Mouse (Mus musculus) limb, embryonic 11.5 days (tissue): ENCODE results near the gene C130074G19Rik. TPM values are rescaled to one million over a fixed set of nuclear protein-coding genes. Genes with fewer than 3 reads are reported as not detected.

Experiments used
- ATAC-seq: fragments of 200-750 bp; cut with Nextera tagmentation; 2 replicates; pipeline ENCODE4 v1.8.0; 2017; ENCODE audit warnings: low read depth; ENCODE audit not compliant: insufficient number of reproducible peaks, low FRiP score, low TSS enrichment
- DNase-seq: peaks from one replicate; pipeline ENCODE4 v3.0.0-alpha.2; 2015; ENCODE audit warnings: low spot score
- H3K27ac ChIP-seq: fragments of 300-500 bp; sonication (generic); replicated peaks from 2 replicates; pipeline ENCODE4 v1.5.1; 2014; ENCODE audit warnings: low read depth, mild to moderate bottlenecking, low read length
- H3K27me3 ChIP-seq: fragments of 300-500 bp; sonication (generic); 2 replicates; pipeline ENCODE4 v1.6.1; 2014; ENCODE audit warnings: mild to moderate bottlenecking, low read length, mixed read lengths; ENCODE audit not compliant: control insufficient read depth, insufficient read depth
- H3K36me3 ChIP-seq: fragments of 300-500 bp; sonication (generic); 2 replicates; pipeline ENCODE4 v1.6.1; 2014; ENCODE audit warnings: mild to moderate bottlenecking, low read length, moderate library complexity, mixed read lengths; ENCODE audit not compliant: control insufficient read depth, insufficient read depth
- H3K4me1 ChIP-seq: fragments of 300-500 bp; sonication (generic); 2 replicates; pipeline ENCODE4 v1.6.1; 2014; ENCODE audit warnings: low read length, mixed read lengths; ENCODE audit not compliant: control insufficient read depth, insufficient read depth
- H3K4me2 ChIP-seq: fragments of 300-500 bp; sonication (generic); 2 replicates; pipeline ENCODE4 v1.6.1; 2014; ENCODE audit warnings: low read depth, mild to moderate bottlenecking, moderate library complexity; ENCODE audit not compliant: severe bottlenecking
- H3K4me3 ChIP-seq: fragments of 300-500 bp; sonication (generic); 2 replicates; pipeline ENCODE4 v1.5.1; 2014; ENCODE audit warnings: low read depth, low read length
- H3K9ac ChIP-seq: fragments of 300-500 bp; sonication (generic); 2 replicates; pipeline ENCODE4 v1.6.1; 2014; ENCODE audit warnings: mild to moderate bottlenecking, low read length
- H3K9me3 ChIP-seq: fragments of 300-500 bp; sonication (generic); 2 replicates; pipeline ENCODE4 v1.6.1; 2016; ENCODE audit warnings: low read length; ENCODE audit not compliant: control insufficient read depth
- WGBS: fragments of 180-500 bp; shearing (Covaris S2); extraction: QIAGEN DNeasy Blood & Tissue Kit; methylation state at CpG from one replicate; pipeline ENCODE4 v1.1.7; 2014; 5-methylcytosine and 5-hydroxymethylcytosine counted together
- polyA plus RNA-seq: library from polyadenylated mRNA; unstranded; fragments of >200 nt; fragmentation: Nextera tagmentation; extraction: Ambion mirVana; gene quantifications from 2 replicates; pipeline ENCODE4 v1.2.1, GENCODE M21; 2014

Gene C130074G19Rik
- polyA plus RNA-seq, result 0.62 and 0.99 TPM in 2 replicates

DNA sequence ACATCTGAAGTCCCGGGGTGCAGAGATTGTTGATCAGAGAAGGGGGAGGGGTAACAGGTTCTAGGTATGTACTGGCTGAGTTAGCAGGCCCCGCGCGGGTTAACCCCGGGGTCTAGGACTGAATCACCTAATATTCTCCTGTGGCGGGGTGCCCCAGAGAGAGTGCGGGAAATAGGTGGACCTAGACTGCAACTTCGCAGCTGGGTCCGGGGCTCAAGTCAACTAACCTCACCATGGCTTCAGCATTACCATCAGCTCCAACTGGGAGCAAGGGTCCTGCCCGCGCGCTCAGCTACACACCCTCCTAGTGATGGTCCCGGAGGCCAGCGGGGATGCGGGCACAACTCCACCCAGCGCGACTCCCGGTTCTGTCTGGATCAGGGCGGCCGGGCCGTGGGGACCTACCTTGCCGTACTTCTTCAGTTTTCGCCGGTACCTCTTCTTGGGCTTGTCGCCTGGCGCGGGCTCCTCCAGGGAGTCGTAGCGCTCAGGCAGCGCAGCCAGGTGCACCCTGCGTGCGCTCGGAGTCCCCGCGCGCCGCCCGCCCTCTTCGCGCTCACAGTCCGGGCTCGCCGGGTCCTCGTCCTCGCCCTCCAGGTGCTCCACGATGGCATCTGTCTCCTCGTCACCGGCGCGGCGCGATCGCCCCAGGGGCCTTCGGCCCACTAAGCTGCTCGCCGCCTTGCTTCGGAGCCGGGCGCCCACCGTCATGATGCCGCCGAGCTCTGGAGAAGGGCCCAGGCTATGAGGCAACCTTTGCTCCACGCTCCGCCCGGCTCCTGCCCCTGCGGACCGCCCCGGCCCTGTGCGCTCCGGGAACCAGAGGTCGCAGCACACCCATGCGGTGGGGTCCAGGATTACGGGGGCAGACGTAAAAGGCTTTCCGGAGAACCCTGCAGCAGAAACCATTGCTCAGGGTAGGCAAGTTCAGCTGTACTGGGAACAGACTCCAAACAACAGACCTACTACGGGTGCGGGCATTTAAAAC is at the start of gene C130074G19Rik:
TSS of gene C130074G19Rik (minus strand) at position 938 of the 988 bp plus-strand sequence.
- 3% methylated on average over 77 of the region's 77 CpGs for WGBS
- no peaks in the 10 kb centered on the region for H3K9me3 ChIP-seq
- H3K36me3 ChIP-seq, result no peaks in the 10 kb centered on the region
- H3K27ac ChIP-seq, result no peak within 1 kb of the TSS
- H3K4me2 ChIP-seq, result peak within 1 kb of the TSS; percentile 89
- DNase-seq (peak; percentile 70), ATAC-seq (peak; percentile 83)
- peak within 1 kb of the TSS; percentile 47 for H3K4me3 ChIP-seq
- H3K9ac ChIP-seq, result peak within 1 kb of the TSS; percentile 47
- H3K4me1 ChIP-seq, result 0 out of 2 replicates have a peak, but pooled peaks cover 3% of the 10 kb centered on the region
- H3K27me3 ChIP-seq, result peaks cover 29% of the 10 kb centered on the region

DNA sequence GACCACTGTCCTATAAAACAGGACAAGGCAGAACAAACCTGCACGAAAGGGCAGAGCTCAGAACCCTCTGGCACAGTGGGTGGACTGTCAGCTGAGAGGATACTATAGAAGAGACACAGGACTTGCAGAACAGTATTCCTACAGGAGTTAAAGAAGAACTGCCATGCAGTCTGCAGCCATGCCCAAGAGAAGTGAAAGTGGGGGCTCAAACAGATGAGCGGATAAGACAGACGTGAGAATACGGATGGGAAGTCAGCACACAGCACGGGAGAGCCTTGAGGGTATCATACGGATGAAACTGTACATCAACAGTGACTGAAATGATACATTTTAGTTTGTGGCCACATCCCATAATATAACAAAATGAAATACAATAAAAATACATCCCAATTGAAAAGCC is 48.1 kb upstream of the C130074G19Rik start:
- no peaks in the 10 kb centered on the region for H3K36me3 ChIP-seq
- WGBS, result 95% methylated on average over 6 of the region's 6 CpGs
- H3K27me3 ChIP-seq, result no peaks in the 10 kb centered on the region
- no peaks in the 10 kb centered on the region for H3K9me3 ChIP-seq
- ATAC-seq, result no peak
- no peak overlapping the region for H3K4me2 ChIP-seq
- H3K27ac ChIP-seq, result no peak overlapping the region
- no peak for DNase-seq
- H3K4me3 ChIP-seq, result no peak overlapping the region
- H3K9ac ChIP-seq, result no peak overlapping the region
- H3K4me1 ChIP-seq, result no peaks in the 10 kb centered on the region

DNA sequence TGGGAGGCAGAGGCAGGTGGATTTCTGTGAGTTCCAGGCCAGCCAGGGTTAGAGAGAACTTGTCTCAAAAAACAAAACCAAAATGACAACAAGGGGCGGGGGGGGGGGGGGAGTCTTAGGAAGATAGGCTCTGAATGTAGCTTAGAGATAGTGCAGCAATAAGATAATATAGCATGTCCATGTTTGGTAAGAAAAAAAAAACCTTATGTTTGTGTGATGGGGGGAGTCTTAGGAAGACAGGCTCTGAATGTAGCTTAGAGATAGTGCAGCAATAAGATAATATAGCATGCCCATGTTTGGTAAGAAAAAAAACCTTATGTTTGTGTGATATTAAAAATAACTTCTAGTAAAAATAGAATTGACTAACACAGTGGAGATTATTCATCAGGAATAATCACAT is 45.4 kb upstream of the C130074G19Rik start:
- WGBS, result 75% methylated on average over 1 of the region's 1 CpGs
- H3K4me1 ChIP-seq, result no peaks in the 10 kb centered on the region
- no peak overlapping the region for H3K4me3 ChIP-seq
- ATAC-seq, result no peak
- no peaks in the 10 kb centered on the region for H3K27me3 ChIP-seq
- DNase-seq, result no peak
- H3K4me2 ChIP-seq, result no peak overlapping the region
- no peak overlapping the region for H3K9ac ChIP-seq
- no peaks in the 10 kb centered on the region for H3K9me3 ChIP-seq
- H3K36me3 ChIP-seq, result no peaks in the 10 kb centered on the region
- H3K27ac ChIP-seq, result no peak overlapping the region

DNA sequence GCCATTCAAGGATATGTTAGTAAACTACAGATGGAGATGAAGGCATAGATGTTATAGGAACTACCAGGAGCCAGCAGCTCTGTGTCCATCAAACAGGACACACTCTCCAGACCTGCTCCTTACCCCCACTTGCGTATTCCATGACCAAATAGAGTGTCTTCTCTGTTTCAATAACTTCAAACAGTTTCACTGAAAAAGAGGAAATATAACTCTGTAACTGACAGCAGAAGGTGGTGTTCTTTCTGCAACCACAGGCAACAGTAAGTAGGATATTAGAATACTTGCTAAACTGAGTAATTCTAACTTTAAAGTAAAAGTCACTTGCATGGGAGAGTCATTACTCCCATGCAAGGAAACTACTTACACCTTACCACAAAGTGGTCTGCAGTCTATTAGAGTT is 44.9 kb upstream of the C130074G19Rik start:
- WGBS, result 97% methylated on average over 1 of the region's 1 CpGs
- H3K4me2 ChIP-seq, result no peak overlapping the region
- H3K27ac ChIP-seq, result no peak overlapping the region
- H3K4me3 ChIP-seq, result no peak overlapping the region
- no peaks in the 10 kb centered on the region for H3K9me3 ChIP-seq
- no peak for DNase-seq
- no peaks in the 10 kb centered on the region for H3K27me3 ChIP-seq
- no peak overlapping the region for H3K9ac ChIP-seq
- H3K36me3 ChIP-seq, result no peaks in the 10 kb centered on the region; the same call in 1 of the 2 replicates
- ATAC-seq, result no peak
- H3K4me1 ChIP-seq, result no peaks in the 10 kb centered on the region

DNA sequence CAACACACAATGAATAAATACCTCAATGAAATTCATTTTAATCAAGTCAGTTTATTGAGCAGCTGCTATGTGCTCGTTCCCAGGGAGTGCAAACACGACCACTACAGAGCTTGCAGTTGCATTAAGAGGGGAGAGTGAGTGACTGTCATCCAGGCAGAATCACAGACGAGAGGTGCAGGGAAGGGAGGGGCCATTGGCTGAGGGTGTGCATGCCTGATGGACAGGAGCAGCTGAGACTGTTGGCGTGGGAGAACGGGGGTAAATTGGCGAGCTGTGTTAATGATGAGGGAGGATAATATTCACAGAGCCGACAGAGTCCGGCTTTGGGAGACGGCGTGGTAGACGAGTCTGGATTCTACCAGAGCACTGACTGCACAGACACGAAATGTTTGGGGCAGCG is 39.8 kb upstream of the C130074G19Rik start:
- Histone ChIP-seq H3K9me3 (no peaks in the 10 kb centered on the region), H3K4me2 (no peak overlapping the region), H3K27me3 (no peaks in the 10 kb centered on the region), H3K27ac (no peak overlapping the region), H3K9ac (no peak overlapping the region), H3K36me3 (no peaks in the 10 kb centered on the region; the same call in 1 of the 2 replicates), H3K4me3 (no peak overlapping the region), H3K4me1 (no peaks in the 10 kb centered on the region)
- WGBS, result 83% methylated on average over 13 of the region's 13 CpGs
- DNase-seq (no peak), ATAC-seq (no peak)

DNA sequence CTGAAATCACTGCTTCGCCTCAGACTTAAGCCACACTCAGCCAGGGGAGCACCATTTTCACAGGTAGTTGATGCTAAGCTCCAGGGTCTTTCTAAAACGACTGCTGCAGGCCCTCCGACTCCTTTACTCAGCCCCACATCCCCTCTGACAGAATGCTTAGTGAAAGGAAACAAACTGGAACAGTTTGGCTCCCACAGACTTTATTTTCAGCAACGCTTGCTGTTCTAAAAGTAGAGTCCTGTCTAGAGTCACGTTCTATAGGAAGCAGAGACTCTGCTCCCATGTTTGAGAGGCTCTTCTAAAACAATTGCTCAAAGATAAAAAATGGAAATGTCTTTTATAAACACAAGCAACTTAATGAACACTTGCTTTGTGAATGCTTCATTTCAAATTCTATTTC is 37.0 kb upstream of the C130074G19Rik start:
- DNase-seq, result no peak
- Histone ChIP-seq H3K27ac (no peak overlapping the region), H3K4me2 (no peak overlapping the region), H3K4me1 (no peaks in the 10 kb centered on the region), H3K9ac (no peak overlapping the region), H3K27me3 (no peaks in the 10 kb centered on the region), H3K4me3 (no peak overlapping the region), H3K9me3 (no peaks in the 10 kb centered on the region), H3K36me3 (no peaks in the 10 kb centered on the region; the same call in 1 of the 2 replicates)
- WGBS, result 89% methylated on average over 5 of the region's 5 CpGs
- ATAC-seq, result no peak

DNA sequence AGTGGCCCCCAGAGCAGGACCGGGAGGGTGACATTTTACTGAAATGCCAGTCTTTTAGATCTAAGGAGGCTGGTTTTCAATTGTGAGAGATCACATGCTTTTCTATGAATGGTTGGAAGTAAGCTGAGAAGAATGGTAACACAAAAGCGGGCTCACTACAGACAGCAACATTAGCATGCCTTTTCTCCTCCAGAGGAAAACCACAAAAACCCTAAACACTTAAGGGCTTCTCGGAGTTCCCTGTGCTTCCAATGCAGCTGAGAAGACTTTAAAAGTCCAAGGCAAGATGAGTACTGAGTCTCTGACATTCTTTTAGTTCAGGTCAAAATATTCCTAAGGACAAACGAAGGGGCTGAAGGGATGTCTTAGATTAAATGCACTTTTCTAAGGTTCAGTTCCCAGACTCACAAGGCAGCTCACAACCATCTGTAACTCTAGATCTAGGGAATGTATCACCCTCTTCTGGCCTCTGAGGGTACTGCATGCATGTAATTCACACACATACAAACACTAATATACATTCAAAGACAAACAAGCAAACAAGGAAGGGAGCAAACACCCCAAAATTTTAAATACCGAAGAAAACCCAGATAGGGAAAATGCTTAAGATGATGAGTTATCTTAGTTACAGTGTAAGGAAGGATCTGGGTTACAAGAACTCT is 35.3 kb upstream of the C130074G19Rik start:
- Histone ChIP-seq H3K27ac (no peak overlapping the region), H3K4me1 (no peaks in the 10 kb centered on the region), H3K4me3 (no peak overlapping the region), H3K9ac (no peak overlapping the region), H3K4me2 (no peak overlapping the region), H3K36me3 (no peaks in the 10 kb centered on the region; the same call in 1 of the 2 replicates), H3K27me3 (no peaks in the 10 kb centered on the region), H3K9me3 (no peaks in the 10 kb centered on the region)
- 96% methylated on average over 5 of the region's 5 CpGs for WGBS
- no peak for ATAC-seq
- DNase-seq, result peak; percentile 31

DNA sequence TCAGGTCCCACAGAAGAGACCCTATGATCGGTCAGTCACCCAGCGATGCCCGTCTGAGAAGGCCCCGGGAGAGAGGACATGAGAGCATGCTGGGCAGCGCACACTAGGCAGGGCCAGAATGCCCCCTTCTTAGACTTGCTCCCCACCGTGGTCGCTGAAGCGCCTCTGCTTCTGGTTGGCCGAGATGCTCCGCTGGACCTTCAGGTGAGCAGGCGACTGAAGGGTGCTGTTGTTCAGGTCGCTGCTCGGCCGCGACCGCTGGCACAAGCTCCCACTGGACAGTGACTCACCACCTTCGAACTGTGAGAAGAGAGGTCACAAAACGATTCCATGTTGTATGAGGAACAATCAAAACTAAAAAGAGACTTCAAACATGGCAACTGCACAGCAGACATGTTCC is 29.3 kb upstream of the C130074G19Rik start:
- DNase-seq (no peak), ATAC-seq (no peak)
- no peaks in the 10 kb centered on the region for H3K4me1 ChIP-seq
- no peak overlapping the region for H3K27ac ChIP-seq
- no peaks in the 10 kb centered on the region for H3K36me3 ChIP-seq
- no peaks in the 10 kb centered on the region for H3K27me3 ChIP-seq
- H3K9ac ChIP-seq, result no peak overlapping the region
- no peak overlapping the region for H3K4me3 ChIP-seq
- WGBS, result 94% methylated on average over 18 of the region's 18 CpGs
- H3K4me2 ChIP-seq, result no peak overlapping the region
- H3K9me3 ChIP-seq, result no peaks in the 10 kb centered on the region
